Mouse (Mus musculus): ENCODE measurements at regions not wholly inside any gene's neighbourhood (a gene's known extent, or its start where the extent isn't known, plus 50 kb on each side); places are given as distances from the start of the nearest gene placed in this dataset.

- DNase-seq (ENCODE audit: low spot score in 2 of 2): no peak
Observed at GRCm38 (mm10) chr9:79109611-79110010, 494.3 kb downstream of the Cd109 start.

- no peak for DNase-seq (ENCODE audit: low spot score in 2 of 2)
Observed at GRCm38 (mm10) chr9:79111326-79111725, 496.0 kb downstream of the Cd109 start.

- DNase-seq (ENCODE audit: low spot score in 2 of 2): no peak
Observed at GRCm38 (mm10) chr9:79140970-79141369, 525.6 kb downstream of the Cd109 start.

- no peak for DNase-seq (ENCODE audit: low spot score in 2 of 2)
Observed at GRCm38 (mm10) chr9:79146004-79146403, 530.7 kb downstream of the Cd109 start.

- no peak for DNase-seq (ENCODE audit: low spot score in 2 of 2)
Observed at GRCm38 (mm10) chr9:79165596-79165995, 550.2 kb downstream of the Cd109 start.

GRCm38 (mm10) chr9:79173036-79173435 is 545.6 kb downstream of the Col12a1 start:
- no peak for DNase-seq (ENCODE audit: low spot score in 2 of 2)

- DNase-seq (ENCODE audit: low spot score in 2 of 2): no peak
Observed at GRCm38 (mm10) chr9:79179954-79180353, 538.7 kb downstream of the Col12a1 start.

- no peak for DNase-seq (ENCODE audit: low spot score in 2 of 2)
Observed at GRCm38 (mm10) chr9:79195420-79195819, 523.2 kb downstream of the Col12a1 start.

- no peak for DNase-seq (ENCODE audit: low spot score in 2 of 2)
Observed at GRCm38 (mm10) chr9:79201755-79202154, 516.9 kb downstream of the Col12a1 start.

- no peak for DNase-seq (ENCODE audit: low spot score in 2 of 2)
Observed at GRCm38 (mm10) chr9:79213364-79213763, 505.3 kb downstream of the Col12a1 start.

GRCm38 (mm10) chr9:79215986-79216385 is 502.6 kb downstream of the Col12a1 start:
- no peak for DNase-seq (ENCODE audit: low spot score in 2 of 2)

- no peak for DNase-seq (ENCODE audit: low spot score in 2 of 2)
Observed at GRCm38 (mm10) chr9:79216432-79216831, 502.2 kb downstream of the Col12a1 start.

GRCm38 (mm10) chr9:79233081-79233480 is 485.6 kb downstream of the Col12a1 start:
- no peak for DNase-seq (ENCODE audit: low spot score in 2 of 2)

- DNase-seq (ENCODE audit: low spot score in 2 of 2): no peak
Observed at GRCm38 (mm10) chr9:79233751-79234150, 484.9 kb downstream of the Col12a1 start.

GRCm38 (mm10) chr9:79269646-79270213 is 448.9 kb downstream of the Col12a1 start:
- DNase-seq (ENCODE audit: low spot score in 2 of 2): no peak

- peak; percentile 9 to 11 for DNase-seq (ENCODE audit: low spot score in 2 of 2)
Observed at GRCm38 (mm10) chr9:79270256-79270655, 448.4 kb downstream of the Col12a1 start.

GRCm38 (mm10) chr9:79287849-79288248 is 430.8 kb downstream of the Col12a1 start:
- DNase-seq (ENCODE audit: low spot score in 2 of 2): no peak

GRCm38 (mm10) chr9:79295306-79295705 is 423.3 kb downstream of the Col12a1 start:
- no peak for DNase-seq (ENCODE audit: low spot score in 2 of 2)

GRCm38 (mm10) chr9:79301580-79301979 is 417.1 kb downstream of the Col12a1 start:
- no peak for DNase-seq (ENCODE audit: low spot score in 2 of 2)

GRCm38 (mm10) chr9:79310591-79310990 is 408.0 kb downstream of the Col12a1 start:
- no peak for DNase-seq (ENCODE audit: low spot score in 2 of 2)

GRCm38 (mm10) chr9:79317411-79317810 is 401.2 kb downstream of the Col12a1 start:
- DNase-seq (ENCODE audit: low spot score in 2 of 2): no peak

GRCm38 (mm10) chr9:79346371-79347096 is 372.1 kb downstream of the Col12a1 start:
- no peak for DNase-seq (ENCODE audit: low spot score in 2 of 2)

GRCm38 (mm10) chr9:79392020-79392419 is 326.6 kb downstream of the Col12a1 start:
- no peak for DNase-seq (ENCODE audit: low spot score in 2 of 2)

GRCm38 (mm10) chr9:79414989-79415388 is 303.6 kb downstream of the Col12a1 start:
- no peak for DNase-seq (ENCODE audit: low spot score in 2 of 2)
